Mouse (Mus musculus) neural tube, embryonic 13.5 days (tissue): ENCODE results near the gene Ncor2. TPM values are rescaled to one million over a fixed set of nuclear protein-coding genes. Genes with fewer than 3 reads are reported as not detected.
A peak's percentile ranks its signal among the peaks of the same experiment; 100 is the strongest.

ENCODE experiments used
- ATAC-seq: fragments of 200-750 bp; cut with Nextera tagmentation; 2 replicates; pipeline ENCODE4 v1.8.0; 2017; ENCODE audit warnings: low read depth, mild to moderate bottlenecking, moderate TSS enrichment, moderate library complexity
- H3K27ac ChIP-seq: fragments of 300-500 bp; sonication (generic); replicated peaks from 2 replicates; pipeline ENCODE4 v1.5.1; 2015; ENCODE audit warnings: moderate library complexity, mild to moderate bottlenecking, inconsistent platforms
- H3K27me3 ChIP-seq: fragments of 300-500 bp; sonication (generic); 2 replicates; pipeline ENCODE4 v1.6.1; 2015; ENCODE audit warnings: mild to moderate bottlenecking, inconsistent platforms
- H3K36me3 ChIP-seq: fragments of 300-500 bp; sonication (generic); 2 replicates; pipeline ENCODE4 v1.6.1; 2015; ENCODE audit warnings: mild to moderate bottlenecking, inconsistent platforms
- H3K4me1 ChIP-seq: fragments of 300-500 bp; sonication (generic); replicated peaks from 2 replicates; pipeline ENCODE4 v1.6.1; 2015; ENCODE audit warnings: inconsistent platforms
- H3K4me2 ChIP-seq: fragments of 300-500 bp; sonication (generic); 2 replicates; pipeline ENCODE4 v1.6.1; 2015; ENCODE audit warnings: inconsistent platforms, mild to moderate bottlenecking, moderate library complexity
- H3K4me3 ChIP-seq: fragments of 300-500 bp; sonication (generic); 2 replicates; pipeline ENCODE4 v1.5.1; 2015; ENCODE audit warnings: mild to moderate bottlenecking, inconsistent platforms
- H3K9ac ChIP-seq: fragments of 300-500 bp; sonication (generic); 2 replicates; pipeline ENCODE4 v1.6.1; 2015; ENCODE audit warnings: moderate library complexity, mild to moderate bottlenecking, inconsistent platforms
- H3K9me3 ChIP-seq: fragments of 300-500 bp; sonication (generic); 2 replicates; pipeline ENCODE4 v1.6.1; 2016; ENCODE audit warnings: inconsistent platforms
- WGBS: fragments of 180-500 bp; shearing (Covaris S2); methylation state at CpG from one replicate; pipeline ENCODE4 v1.1.7; 2015; 5-methylcytosine and 5-hydroxymethylcytosine counted together
- polyA plus RNA-seq: library from polyadenylated mRNA; unstranded; fragments of >200 nt; fragmentation: Nextera tagmentation; extraction: Ambion mirVana; gene quantifications from 2 replicates; pipeline ENCODE4 v1.2.1, GENCODE M21; 2015

The Ncor2 gene
- polyA plus RNA-seq, 1 experiment from 2014 or later: 29.2 TPM

DNA sequence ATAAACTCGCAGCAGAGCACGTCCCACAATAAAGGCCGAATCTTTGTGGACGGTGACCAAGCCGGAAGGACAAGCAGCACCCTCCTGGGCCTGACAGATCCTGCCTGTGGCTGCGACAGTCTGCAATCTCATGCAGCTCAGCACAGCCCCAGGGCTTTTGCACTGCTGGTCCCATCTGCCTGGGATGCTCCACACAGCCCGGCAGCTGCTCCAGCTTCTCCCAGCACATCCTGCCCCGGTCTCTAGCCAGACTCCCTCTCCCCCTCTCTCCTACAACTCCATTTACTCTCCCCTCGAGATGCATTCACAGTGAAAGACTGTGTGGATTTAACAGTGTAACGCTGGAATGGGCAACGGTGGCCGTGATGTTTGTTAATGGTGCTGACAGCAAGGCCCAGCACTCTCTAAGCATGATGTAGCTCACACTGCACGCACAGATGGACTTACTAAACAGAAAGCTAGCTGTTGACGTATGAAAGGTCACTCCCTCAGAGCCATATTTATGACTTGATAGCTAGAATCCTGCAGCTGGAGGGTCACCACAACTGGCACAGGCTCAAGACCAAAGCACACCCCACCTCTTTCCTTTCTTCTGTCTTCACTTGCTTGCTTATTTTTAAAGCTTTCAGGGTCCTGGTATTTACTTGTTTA lies 83.4 kb downstream of the Ncor2 start:
- H3K27ac ChIP-seq: peak overlapping the region; percentile 82
- WGBS: 41% methylated on average over 14 of the region's 14 CpGs
- peaks cover 66% of the 10 kb centered on the region for H3K4me1 ChIP-seq
- H3K27me3 ChIP-seq: no peaks in the 10 kb centered on the region
- H3K4me3 ChIP-seq: no peak overlapping the region
- H3K9ac ChIP-seq: no peak overlapping the region
- peaks cover 74% of the 10 kb centered on the region for H3K36me3 ChIP-seq
- peak; percentile 74; the same call in 1 of the 2 replicates for ATAC-seq
- no peaks in the 10 kb centered on the region for H3K9me3 ChIP-seq
- no peak overlapping the region for H3K4me2 ChIP-seq

DNA sequence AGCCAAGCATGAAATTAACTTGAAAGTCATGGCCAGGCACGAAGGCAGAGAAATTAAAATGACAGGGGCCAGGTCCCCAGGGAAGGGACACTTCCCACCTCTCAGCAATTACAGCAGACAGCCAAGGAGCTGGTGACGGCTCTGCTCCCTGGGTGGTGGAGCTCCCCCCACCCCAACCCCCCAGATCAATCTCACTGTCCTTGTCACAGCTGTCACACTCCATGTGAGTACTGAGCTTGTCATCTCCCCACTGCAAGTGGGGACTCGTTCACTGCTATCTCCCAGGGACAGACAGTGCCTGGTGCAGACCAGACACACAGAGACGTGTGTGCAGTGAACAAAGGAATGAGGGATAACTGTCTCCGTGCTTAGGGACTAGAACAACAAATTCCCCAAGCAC lies 85.2 kb downstream of the Ncor2 start:
- Histone ChIP-seq H3K4me2 (no peak overlapping the region), H3K27me3 (no peaks in the 10 kb centered on the region), H3K9me3 (no peaks in the 10 kb centered on the region), H3K36me3 (peaks cover 74% of the 10 kb centered on the region), H3K9ac (0 out of 2 replicates have a peak overlapping the region, but pooled peaks have one; percentile 47), H3K4me3 (no peak overlapping the region), H3K27ac (peak overlapping the region; percentile 82), H3K4me1 (peaks cover 56% of the 10 kb centered on the region)
- peak; percentile 24; the same call in 1 of the 2 replicates for ATAC-seq
- 28% methylated on average over 5 of the region's 5 CpGs for WGBS

DNA sequence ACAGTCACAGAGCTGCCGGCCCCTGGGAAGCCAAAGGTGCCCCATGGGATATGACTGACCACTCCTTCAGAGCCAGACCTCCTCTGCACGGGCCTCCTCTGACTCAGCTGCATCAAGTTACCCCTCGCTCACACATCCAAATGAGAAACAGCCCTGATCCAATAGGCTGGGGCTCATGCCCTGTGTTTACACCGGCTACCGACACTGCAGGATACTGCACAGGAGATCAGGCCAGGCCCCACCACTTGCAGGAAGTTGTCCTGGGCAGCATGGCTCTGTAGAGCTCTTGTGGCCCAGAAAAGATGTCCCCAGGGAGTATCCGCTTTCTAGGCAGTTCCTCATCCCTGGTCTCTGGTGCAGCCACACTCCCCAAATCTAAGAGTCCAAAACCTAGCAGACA lies 90.9 kb downstream of the Ncor2 start:
- 75% methylated on average over 6 of the region's 6 CpGs for WGBS
- Histone ChIP-seq H3K4me2 (no peak overlapping the region), H3K9me3 (no peaks in the 10 kb centered on the region), H3K9ac (no peak overlapping the region), H3K27me3 (no peaks in the 10 kb centered on the region), H3K27ac (no peak overlapping the region), H3K36me3 (peaks cover 94% of the 10 kb centered on the region), H3K4me3 (no peak overlapping the region), H3K4me1 (peaks cover 31% of the 10 kb centered on the region)
- ATAC-seq: no peak

DNA sequence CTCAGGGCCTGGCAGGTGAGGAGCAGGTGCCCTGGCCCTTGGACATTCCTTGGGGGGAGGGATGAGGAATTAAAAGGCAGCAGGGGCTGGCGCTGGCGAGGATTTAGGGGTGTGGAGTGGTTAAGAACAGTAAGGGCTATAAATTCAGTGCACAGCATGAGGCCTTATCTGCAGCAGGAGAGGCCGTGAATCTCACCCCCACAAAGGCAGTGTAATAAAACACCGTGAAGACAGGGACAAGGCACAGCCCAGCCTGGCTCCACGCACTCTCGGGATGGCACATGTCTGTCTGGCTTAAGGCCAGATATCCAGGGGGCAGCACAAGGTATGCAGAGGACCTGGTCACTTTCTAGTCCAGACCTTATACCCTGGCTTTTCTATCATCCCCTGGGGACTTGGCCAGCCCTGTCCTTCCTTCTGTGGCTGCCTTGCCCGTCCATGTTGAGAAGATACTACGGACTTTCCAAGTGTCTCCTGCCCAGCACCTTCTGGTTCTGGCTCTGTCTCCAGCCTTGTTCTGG lies 93.9 kb downstream of the Ncor2 start:
- WGBS: 25% methylated on average over 8 of the region's 8 CpGs
- no peak overlapping the region for H3K4me3 ChIP-seq
- no peak overlapping the region for H3K4me2 ChIP-seq
- ATAC-seq: peak; percentile 48; the same call in 1 of the 2 replicates
- no peaks in the 10 kb centered on the region for H3K27me3 ChIP-seq
- no peak overlapping the region for H3K9ac ChIP-seq
- peaks cover 91% of the 10 kb centered on the region for H3K36me3 ChIP-seq
- H3K27ac ChIP-seq: peak overlapping the region; percentile 64; the same call in 1 of the 2 replicates
- peaks cover 50% of the 10 kb centered on the region for H3K4me1 ChIP-seq
- H3K9me3 ChIP-seq: no peaks in the 10 kb centered on the region

DNA sequence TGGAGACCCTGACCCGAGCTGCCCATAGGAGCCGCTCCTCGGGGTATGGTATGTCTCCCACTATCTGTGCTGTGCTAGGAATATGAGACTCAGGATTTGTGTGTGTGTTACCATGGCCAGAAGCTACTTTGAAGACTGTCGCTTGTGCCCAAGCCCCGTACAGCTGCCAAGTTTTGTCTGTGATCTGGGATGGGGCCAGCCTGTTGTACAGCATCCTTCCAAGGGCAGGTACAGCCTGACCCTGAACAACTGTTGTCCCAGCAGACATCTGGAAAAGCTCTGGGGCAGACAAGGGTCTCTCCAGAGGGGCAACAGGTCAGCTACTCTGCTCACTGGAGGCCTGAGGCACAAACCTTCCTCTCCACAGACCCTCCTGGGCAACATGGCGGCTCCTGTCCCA lies 95.3 kb downstream of the Ncor2 start:
- no peak overlapping the region for H3K27ac ChIP-seq
- no peak for ATAC-seq
- no peaks in the 10 kb centered on the region for H3K27me3 ChIP-seq
- no peak overlapping the region for H3K4me2 ChIP-seq
- no peak overlapping the region for H3K9ac ChIP-seq
- H3K36me3 ChIP-seq: peaks cover 90% of the 10 kb centered on the region
- peaks cover 50% of the 10 kb centered on the region for H3K4me1 ChIP-seq
- whole genome bisulfite sequencing: 96% methylated on average over 6 of the region's 6 CpGs
- H3K9me3 ChIP-seq: no peaks in the 10 kb centered on the region
- no peak overlapping the region for H3K4me3 ChIP-seq

DNA sequence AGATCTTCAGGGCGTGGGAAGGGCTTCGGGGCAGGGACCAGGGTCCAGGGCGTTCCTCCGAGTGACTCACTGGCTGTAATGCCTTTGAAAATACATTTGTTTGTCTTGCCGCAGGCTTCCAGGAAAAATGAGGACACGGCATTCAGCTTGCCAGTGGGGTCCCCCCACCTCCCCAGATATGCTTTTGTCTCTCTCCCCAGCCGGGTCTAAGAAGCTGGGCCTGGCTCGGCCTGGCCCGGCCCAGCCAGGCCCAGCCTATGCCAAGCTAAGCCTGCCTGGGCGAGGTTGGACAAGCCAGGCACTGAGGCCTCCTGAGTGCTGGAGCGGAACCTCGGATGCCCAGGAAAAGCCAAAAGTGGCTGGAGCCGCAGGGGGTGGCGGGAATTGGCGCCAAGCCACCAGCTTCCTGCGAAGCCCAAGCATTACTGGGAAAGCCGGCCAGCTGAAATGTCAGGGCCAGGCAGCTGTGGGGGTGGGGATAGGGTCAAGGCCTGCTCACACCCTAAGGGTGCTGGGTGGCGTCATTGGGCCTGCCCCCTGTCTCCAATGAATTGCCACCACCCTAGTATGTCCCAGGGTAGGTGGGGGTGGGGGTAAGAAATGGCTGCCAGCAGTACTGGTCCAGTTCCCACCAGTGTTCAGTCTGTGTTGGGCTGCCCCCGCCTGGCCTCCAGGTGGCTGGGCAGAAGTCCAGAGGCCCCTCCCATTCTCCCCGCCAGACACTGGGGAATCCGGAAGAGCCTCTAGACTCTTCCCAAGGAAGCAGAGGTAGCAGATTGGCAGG lies 97.5 kb downstream of the Ncor2 start:
- Histone ChIP-seq H3K4me3 (no peak overlapping the region), H3K4me2 (no peak overlapping the region), H3K9me3 (no peaks in the 10 kb centered on the region), H3K36me3 (peaks cover 90% of the 10 kb centered on the region), H3K4me1 (peaks cover 54% of the 10 kb centered on the region), H3K27me3 (no peaks in the 10 kb centered on the region), H3K27ac (peak overlapping the region; percentile 79), H3K9ac (peak overlapping the region; percentile 34; the same call in 1 of the 2 replicates)
- WGBS: 50% methylated on average over 21 of the region's 21 CpGs
- peak; percentile 57 for ATAC-seq

DNA sequence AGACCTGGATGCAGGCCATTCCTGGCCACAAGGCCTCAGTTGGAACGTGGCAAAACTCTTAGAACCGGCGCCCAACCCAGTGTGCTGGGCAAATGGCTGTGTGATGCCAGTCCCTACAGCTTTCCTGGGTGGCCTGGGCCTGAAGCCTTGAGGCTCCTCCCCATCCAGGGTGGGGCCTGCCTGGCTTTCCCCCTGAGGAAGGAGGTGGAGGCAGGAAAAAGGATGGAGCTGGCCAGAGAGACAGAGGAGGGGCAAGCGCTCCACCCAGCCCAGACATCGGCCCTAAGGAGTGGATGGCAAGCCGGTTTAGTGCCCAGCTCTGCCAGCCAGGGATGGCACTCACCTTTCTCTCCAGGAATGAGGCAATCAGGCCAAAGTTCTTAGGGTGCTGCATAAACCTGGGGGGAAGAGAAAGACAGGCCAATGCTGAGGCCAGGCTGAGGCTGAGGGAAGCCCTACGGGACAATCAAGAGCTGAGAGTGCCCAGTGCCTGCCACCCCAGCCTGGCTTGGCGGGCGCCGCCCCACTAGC lies 98.2 kb downstream of the Ncor2 start:
- no peak for ATAC-seq
- H3K4me1 ChIP-seq: peaks cover 55% of the 10 kb centered on the region
- no peaks in the 10 kb centered on the region for H3K9me3 ChIP-seq
- no peak overlapping the region for H3K4me3 ChIP-seq
- H3K4me2 ChIP-seq: no peak overlapping the region
- peak overlapping the region; percentile 79 for H3K27ac ChIP-seq
- peak overlapping the region; percentile 34; the same call in 1 of the 2 replicates for H3K9ac ChIP-seq
- H3K36me3 ChIP-seq: peaks cover 89% of the 10 kb centered on the region
- H3K27me3 ChIP-seq: no peaks in the 10 kb centered on the region
- WGBS: 86% methylated on average over 10 of the region's 10 CpGs

DNA sequence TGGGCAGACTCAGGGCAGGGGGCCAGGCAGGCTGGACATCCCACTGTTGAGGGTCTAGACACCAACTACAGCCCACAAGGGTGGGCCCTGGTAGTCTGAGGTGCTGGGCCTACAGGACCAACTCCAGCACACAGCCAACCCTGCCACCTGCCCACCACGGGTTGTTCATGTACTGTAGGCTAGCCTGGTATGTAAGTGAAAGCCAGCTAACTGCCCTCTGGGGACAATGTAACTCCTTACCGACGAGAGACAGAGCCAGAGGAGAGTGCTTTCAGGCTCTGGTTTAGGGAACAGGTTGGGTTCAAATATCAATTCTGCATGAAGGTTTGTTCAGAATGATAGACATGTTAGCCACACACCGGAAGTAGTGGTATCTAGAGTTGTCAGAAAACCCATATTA lies 98.7 kb downstream of the Ncor2 start:
- Histone ChIP-seq H3K36me3 (peaks cover 86% of the 10 kb centered on the region), H3K27me3 (no peaks in the 10 kb centered on the region), H3K27ac (peak overlapping the region; percentile 79), H3K4me2 (no peak overlapping the region), H3K9ac (no peak overlapping the region), H3K4me1 (peaks cover 50% of the 10 kb centered on the region), H3K9me3 (no peaks in the 10 kb centered on the region), H3K4me3 (no peak overlapping the region)
- WGBS: 77% methylated on average over 4 of the region's 4 CpGs
- no peak for ATAC-seq

DNA sequence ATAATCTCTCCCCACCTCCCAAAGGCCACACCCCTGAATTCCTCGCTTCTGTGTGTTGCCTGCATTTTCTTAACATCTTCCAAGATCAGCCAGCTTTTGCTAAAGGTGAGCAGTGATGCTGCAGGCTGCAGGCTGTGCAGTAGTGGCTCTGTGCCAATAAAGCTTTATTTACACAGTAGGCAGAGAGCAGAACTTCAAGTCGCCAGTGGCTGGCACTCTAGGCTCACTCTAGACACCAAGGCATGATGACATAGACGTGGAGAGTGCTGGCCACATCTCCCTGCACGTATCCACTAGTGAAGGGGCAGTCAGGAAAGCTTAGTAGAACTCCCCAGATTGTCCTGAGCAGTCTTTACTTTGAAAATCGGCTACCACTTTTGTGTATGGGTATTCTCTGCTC lies 100.8 kb downstream of the Ncor2 start:
- Histone ChIP-seq H3K36me3 (peaks cover 73% of the 10 kb centered on the region), H3K4me2 (no peak overlapping the region), H3K4me3 (no peak overlapping the region), H3K27ac (no peak overlapping the region), H3K9ac (no peak overlapping the region), H3K9me3 (no peaks in the 10 kb centered on the region), H3K27me3 (no peaks in the 10 kb centered on the region), H3K4me1 (peaks cover 54% of the 10 kb centered on the region)
- no peak for ATAC-seq
- WGBS: 85% methylated on average over 5 of the region's 5 CpGs

DNA sequence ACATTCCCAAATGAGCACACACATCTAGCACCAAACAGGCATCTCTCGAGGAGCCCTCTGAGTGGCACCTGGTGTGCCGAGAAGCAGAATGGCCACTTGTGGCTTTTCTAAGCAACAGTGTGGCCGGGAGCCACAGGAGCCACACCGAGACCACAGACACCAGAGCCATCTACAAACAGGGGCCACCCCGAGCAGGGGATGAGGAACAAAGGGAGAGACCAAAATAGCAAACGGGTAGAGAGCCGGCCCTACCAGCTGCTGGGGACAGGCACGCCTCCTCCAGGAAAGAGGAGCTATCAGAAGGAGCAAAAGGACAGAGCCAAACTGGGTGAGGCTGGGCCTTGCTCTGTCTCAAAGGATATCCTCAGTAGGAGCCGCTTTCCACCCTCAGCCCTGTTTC lies 102.8 kb downstream of the Ncor2 start:
- H3K4me2 ChIP-seq: no peak overlapping the region
- no peaks in the 10 kb centered on the region for H3K9me3 ChIP-seq
- H3K4me3 ChIP-seq: no peak overlapping the region
- no peak for ATAC-seq
- peaks cover 78% of the 10 kb centered on the region for H3K36me3 ChIP-seq
- no peaks in the 10 kb centered on the region for H3K27me3 ChIP-seq
- WGBS: 71% methylated on average over 9 of the region's 9 CpGs
- 0 out of 2 replicates have a peak overlapping the region, but pooled peaks have one; percentile 9 for H3K27ac ChIP-seq
- H3K4me1 ChIP-seq: peaks cover 61% of the 10 kb centered on the region
- H3K9ac ChIP-seq: no peak overlapping the region

DNA sequence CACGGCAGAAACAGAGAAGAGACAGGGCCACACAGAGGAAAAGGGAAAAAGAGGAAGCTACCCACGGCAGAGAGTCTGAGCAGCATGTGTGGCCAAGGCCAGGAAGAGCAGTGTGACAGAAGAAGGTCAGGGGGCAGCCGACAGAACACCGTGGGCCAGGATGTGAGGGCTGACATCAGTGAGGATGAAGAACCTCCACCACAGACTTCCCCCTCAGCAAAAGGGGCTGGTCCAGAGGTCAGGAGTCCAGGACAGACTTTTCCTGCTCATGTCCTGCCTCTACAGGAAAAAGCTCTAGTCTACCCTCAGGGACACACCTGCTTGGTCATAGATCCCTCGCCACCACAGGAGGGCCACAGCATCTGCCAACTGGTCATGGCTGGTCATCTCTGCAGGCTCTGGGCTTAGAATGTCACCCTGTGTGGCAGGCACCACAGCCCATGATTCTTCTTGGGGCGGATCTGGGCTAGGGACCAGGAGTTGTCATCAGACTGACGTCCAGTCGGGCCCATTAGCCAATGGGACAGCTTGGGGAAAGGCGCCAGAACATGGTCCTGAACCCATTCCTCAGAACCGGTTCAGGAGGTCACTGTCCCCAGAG lies 104.3 kb downstream of the Ncor2 start:
- Histone ChIP-seq H3K4me2 (no peak overlapping the region), H3K4me1 (peaks cover 68% of the 10 kb centered on the region), H3K9ac (no peak overlapping the region), H3K27ac (no peak overlapping the region), H3K4me3 (no peak overlapping the region), H3K36me3 (peaks cover 65% of the 10 kb centered on the region), H3K9me3 (no peaks in the 10 kb centered on the region), H3K27me3 (no peaks in the 10 kb centered on the region)
- 81% methylated on average over 10 of the region's 10 CpGs for WGBS
- ATAC-seq: no peak

DNA sequence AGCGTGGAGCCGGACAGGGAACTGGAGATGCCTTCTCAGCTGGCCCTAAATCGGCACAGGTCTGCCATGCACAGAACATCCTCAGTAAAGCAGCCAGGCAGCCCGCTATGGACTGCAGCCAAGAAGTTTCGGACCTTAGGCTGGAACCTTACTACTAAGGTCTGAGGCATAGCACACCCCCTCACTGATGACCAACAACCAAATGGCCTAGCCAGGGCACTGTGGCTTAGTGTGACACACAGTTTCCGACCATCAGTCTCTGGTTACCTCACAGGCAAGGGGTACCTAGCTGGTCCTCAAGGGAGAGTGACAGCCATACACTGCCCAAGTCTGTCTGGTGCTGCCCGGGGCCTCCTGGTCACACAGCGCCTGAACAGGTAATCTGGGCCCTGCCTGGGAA lies 105.1 kb downstream of the Ncor2 start:
- H3K36me3 ChIP-seq: peaks cover 58% of the 10 kb centered on the region

More for the DNA sequence above, 105.1 kb downstream of the Ncor2 start:
- ATAC-seq: no peak
- peaks cover 75% of the 10 kb centered on the region for H3K4me1 ChIP-seq
- H3K27ac ChIP-seq: no peak overlapping the region
- H3K9me3 ChIP-seq: no peaks in the 10 kb centered on the region
- no peaks in the 10 kb centered on the region for H3K27me3 ChIP-seq
- 85% methylated on average over 8 of the region's 8 CpGs for WGBS
- H3K4me2 ChIP-seq: no peak overlapping the region
- H3K4me3 ChIP-seq: no peak overlapping the region
- H3K9ac ChIP-seq: no peak overlapping the region
